Mouse (Mus musculus) macrophage (primary cell): ENCODE data around the gene App. TPM values are rescaled to one million over a fixed set of nuclear protein-coding genes. Genes with fewer than 3 reads are reported as not detected.

Experiments used
- H3K27ac ChIP-seq: fragments of 350-480 bp; formaldehyde crosslinking; 2 replicates; pipeline ENCODE4 v1.9.0; 2021
- H3K36me3 ChIP-seq: fragments of 350-480 bp; formaldehyde crosslinking; 2 replicates; pipeline ENCODE4 v1.9.0; 2021; ENCODE audit errors: inconsistent target
- H3K4me3 ChIP-seq: fragments of 350-480 bp; formaldehyde crosslinking; 2 replicates; pipeline ENCODE4 v1.9.0; 2021; ENCODE audit errors: inconsistent target
- H3K79me2 ChIP-seq: fragments of 350-480 bp; formaldehyde crosslinking; 2 replicates; pipeline ENCODE4 v1.9.0; 2021; ENCODE audit errors: inconsistent target
- WGBS: methylation state at CpG from one replicate; pipeline ENCODE4 v1.1.7; 2026; ENCODE audit warnings: inconsistent platforms; ENCODE audit not compliant: missing documents; 5-methylcytosine and 5-hydroxymethylcytosine counted together
- polyA plus RNA-seq: library from polyadenylated mRNA; stranded (reverse); fragments of 250-400 nt; gene quantifications from 3 replicates; pipeline ENCODE4 v1.2.4, GENCODE M21; 2018; ENCODE audit warnings: inconsistent platforms

The App gene
- polyA plus RNA-seq, 1 experiment from 2014 or later = 669 TPM

- Histone ChIP-seq H3K79me2 (peaks cover 77% of the 10 kb centered on the region), H3K27ac (no peak overlapping the region)
Measured at GRCm38 (mm10) chr16:85118916-85119315, 54.6 kb downstream of the App start.

DNA sequence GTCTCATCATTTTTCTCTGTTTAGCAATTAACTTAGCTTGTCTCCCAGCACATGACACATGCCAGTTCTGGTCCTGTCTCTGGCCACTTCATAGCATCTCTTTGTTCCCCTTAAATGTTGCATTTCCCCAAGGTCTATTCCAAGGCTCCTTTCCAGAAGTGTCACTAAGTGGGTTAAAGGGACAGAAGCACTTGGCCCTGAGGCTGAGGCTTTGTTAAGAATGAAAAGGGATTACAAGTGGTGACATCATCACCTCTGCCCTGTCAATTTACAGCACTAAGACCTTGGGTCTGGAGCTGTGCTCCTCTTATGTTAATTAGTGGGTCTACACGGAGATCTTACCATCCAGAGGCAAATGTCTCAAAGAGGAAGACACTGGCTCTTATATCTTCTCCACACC, 56.0 kb downstream of the App start:
- WGBS = 100% methylated on average over 1 of the region's 1 CpGs
- peaks cover 11% of the 10 kb centered on the region; the same call in 1 of the 2 replicates for H3K36me3 ChIP-seq
- no peak overlapping the region for H3K4me3 ChIP-seq
- peak overlapping the region; percentile 43 for H3K27ac ChIP-seq
- peaks cover 87% of the 10 kb centered on the region for H3K79me2 ChIP-seq

More at GRCm38 (mm10) chr16:85118916-85119315, 54.6 kb downstream of the App start:
- H3K4me3 ChIP-seq = no peak overlapping the region
- peaks cover 11% of the 10 kb centered on the region; the same call in 1 of the 2 replicates for H3K36me3 ChIP-seq
- WGBS = 94% methylated on average over 5 of the region's 6 CpGs

DNA sequence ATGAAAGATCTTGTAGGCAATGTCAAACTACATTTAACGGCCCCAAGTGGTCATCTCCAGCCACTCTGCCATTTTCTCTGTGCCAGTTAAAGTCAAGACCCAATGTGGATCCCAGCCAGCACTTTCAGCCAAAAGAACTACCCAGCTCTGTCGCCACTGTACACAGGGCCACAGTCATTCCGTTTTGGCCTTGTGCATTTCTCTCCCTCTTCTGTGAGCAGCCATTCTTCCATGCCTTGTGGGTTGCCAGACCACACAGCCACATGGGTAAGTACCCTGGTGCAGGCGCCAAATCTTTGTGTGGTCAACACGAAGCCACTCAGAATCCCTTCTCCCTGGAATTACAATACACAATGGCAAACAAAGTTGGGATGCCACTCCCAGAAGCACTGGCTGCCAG, 57.7 kb downstream of the App start:
- Histone ChIP-seq H3K36me3 (peaks cover 11% of the 10 kb centered on the region; the same call in 1 of the 2 replicates), H3K79me2 (peaks cover 87% of the 10 kb centered on the region), H3K27ac (peak overlapping the region; percentile 10; the same call in 1 of the 2 replicates), H3K4me3 (no peak overlapping the region)
- 100% methylated on average over 4 of the region's 5 CpGs for WGBS

DNA sequence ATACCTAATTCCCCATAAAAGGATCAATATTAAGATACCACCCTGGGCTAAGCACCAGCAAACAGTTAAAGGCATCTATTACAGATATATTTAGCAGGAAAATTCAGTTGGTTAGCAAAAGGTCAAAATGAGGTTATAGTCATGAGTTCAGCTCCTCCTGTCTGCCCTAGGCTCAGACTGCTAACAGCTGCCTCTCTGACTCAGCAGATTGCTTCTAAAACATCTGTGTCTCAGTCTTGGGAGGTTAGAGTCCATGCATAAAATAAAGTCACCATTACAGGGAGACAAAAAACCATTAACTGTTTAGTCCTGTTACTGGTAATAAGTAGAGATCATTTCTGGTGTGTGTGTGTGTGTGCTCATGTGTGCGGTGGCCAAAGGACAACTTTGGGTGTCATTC, 58.8 kb downstream of the App start:
- Histone ChIP-seq H3K36me3 (peaks cover 11% of the 10 kb centered on the region; the same call in 1 of the 2 replicates), H3K79me2 (peaks cover 87% of the 10 kb centered on the region), H3K4me3 (no peak overlapping the region), H3K27ac (peak overlapping the region; percentile 91)
- 100% methylated on average over 1 of the region's 1 CpGs for WGBS

GRCm38 (mm10) chr16:85113941-85114340, 59.6 kb downstream of the App start:
- 8% methylated on average over 2 of the region's 2 CpGs for WGBS
- Histone ChIP-seq H3K36me3 (0 out of 2 replicates have a peak, but pooled peaks cover 5% of the 10 kb centered on the region), H3K27ac (peak overlapping the region; percentile 91), H3K4me3 (no peak overlapping the region), H3K79me2 (peaks cover 87% of the 10 kb centered on the region)

- 86% methylated on average over 2 of the region's 2 CpGs for WGBS
- Histone ChIP-seq H3K79me2 (peaks cover 92% of the 10 kb centered on the region), H3K4me3 (no peak overlapping the region), H3K27ac (no peak overlapping the region), H3K36me3 (no peaks in the 10 kb centered on the region)
Measured at GRCm38 (mm10) chr16:85112254-85112653, 61.3 kb downstream of the App start.

DNA sequence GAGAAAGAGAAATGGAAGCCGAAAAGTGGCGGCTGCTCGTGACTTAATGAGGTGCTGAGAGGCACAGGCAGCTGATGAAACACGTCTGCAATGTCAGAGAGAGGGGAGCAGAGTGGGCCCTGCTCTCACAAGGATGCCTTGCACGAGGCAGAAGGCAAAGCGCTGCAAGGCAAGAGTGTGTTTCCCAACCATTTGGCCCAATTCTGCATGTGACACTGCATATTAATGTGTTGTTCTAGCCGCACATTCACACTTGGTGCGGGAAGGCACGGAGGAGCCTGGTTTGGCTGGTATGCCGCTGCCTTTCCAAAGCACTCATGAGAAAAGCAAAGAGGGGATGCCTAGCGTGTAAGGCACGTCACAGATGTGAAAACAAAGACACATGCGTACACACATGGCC, 63.1 kb downstream of the App start:
- 97% methylated on average over 13 of the region's 13 CpGs for WGBS
- Histone ChIP-seq H3K4me3 (no peak overlapping the region), H3K79me2 (peaks cover 93% of the 10 kb centered on the region), H3K36me3 (no peaks in the 10 kb centered on the region), H3K27ac (no peak overlapping the region)

DNA sequence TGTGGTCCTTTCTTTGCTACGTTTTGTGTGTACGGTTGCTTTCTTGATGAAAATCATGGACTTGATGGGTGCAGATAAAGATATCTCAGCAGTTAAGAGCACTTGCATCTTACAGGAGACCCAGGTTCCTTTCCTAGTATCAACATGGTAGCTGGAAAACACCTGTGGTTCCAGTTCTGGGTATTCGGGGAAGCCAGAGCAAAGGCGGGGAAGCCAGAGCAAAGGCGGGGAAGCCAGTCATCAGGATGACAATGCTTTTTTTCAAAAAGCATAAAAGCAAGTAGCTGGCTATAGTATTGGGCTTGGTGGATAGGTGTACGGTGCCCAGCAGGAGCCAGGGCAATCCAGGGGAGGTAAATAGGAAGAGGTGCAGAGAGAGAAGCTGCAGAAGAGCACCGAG, 65.1 kb downstream of the App start:
- Histone ChIP-seq H3K79me2 (peaks cover 95% of the 10 kb centered on the region), H3K36me3 (0 out of 2 replicates have a peak, but pooled peaks cover under 1% of the 10 kb centered on the region), H3K4me3 (no peak overlapping the region), H3K27ac (no peak overlapping the region)
- WGBS = 92% methylated on average over 7 of the region's 7 CpGs

- H3K4me3 ChIP-seq = no peak overlapping the region
- H3K36me3 ChIP-seq = peaks cover 16% of the 10 kb centered on the region; the same call in 1 of the 2 replicates
- H3K27ac ChIP-seq = no peak overlapping the region
- peaks cover 90% of the 10 kb centered on the region for H3K79me2 ChIP-seq
- WGBS = 84% methylated on average over 7 of the region's 9 CpGs
Measured at GRCm38 (mm10) chr16:85106644-85107323, 66.8 kb downstream of the App start.

GRCm38 (mm10) chr16:85105603-85106002, 68.0 kb downstream of the App start:
- H3K27ac ChIP-seq = no peak overlapping the region
- WGBS = 90% methylated on average over 4 of the region's 4 CpGs
- H3K36me3 ChIP-seq = peaks cover 25% of the 10 kb centered on the region; the same call in 1 of the 2 replicates

DNA sequence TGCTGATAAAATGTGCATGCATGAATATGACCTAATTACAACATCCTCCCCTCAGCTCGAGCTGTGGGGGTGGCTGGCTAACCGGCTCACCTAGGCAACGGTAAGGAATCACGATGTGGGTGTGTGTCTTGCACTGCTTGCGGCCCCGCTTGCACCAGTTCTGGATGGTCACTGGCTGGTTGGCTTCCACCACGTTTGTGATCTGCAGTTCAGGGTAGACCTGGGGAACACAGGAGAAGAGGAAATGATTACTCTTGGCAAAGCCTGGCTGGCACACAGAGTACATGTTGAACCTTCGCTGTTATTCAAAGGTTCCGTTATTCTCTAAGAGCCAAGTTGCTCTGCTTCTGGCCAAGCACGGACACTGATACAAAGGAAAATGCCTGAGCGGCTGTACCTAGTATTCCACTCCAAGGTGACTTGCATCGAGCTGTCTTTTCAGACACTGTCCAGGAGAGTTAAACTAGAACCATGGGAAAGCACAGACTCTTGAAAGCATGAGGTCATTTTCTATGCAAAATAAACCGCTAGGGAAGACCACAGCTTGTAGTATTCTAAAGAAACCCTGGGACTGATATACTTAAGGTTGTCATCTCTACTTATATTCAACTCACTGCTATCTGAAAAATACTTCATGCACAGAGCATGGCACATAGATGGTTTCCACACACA, 70.3 kb downstream of the App start:
- WGBS = 92% methylated on average over 13 of the region's 13 CpGs
- Histone ChIP-seq H3K27ac (no peak overlapping the region), H3K36me3 (peaks cover 25% of the 10 kb centered on the region; the same call in 1 of the 2 replicates), H3K79me2 (peaks cover 54% of the 10 kb centered on the region), H3K4me3 (no peak overlapping the region)

More at GRCm38 (mm10) chr16:85105603-85106002, 68.0 kb downstream of the App start:
- Histone ChIP-seq H3K79me2 (peaks cover 78% of the 10 kb centered on the region), H3K4me3 (no peak overlapping the region)

GRCm38 (mm10) chr16:85101544-85101943, 72.0 kb downstream of the App start:
- no peak overlapping the region for H3K4me3 ChIP-seq
- H3K36me3 ChIP-seq = peaks cover 32% of the 10 kb centered on the region; the same call in 1 of the 2 replicates
- no peak overlapping the region for H3K27ac ChIP-seq
- H3K79me2 ChIP-seq = peaks cover 51% of the 10 kb centered on the region
- 100% methylated on average over 3 of the region's 3 CpGs for WGBS

GRCm38 (mm10) chr16:85100806-85101205, 72.8 kb downstream of the App start:
- Histone ChIP-seq H3K79me2 (peaks cover 51% of the 10 kb centered on the region; the same call in 1 of the 2 replicates), H3K4me3 (no peak overlapping the region), H3K27ac (no peak overlapping the region), H3K36me3 (peaks cover 32% of the 10 kb centered on the region; the same call in 1 of the 2 replicates)
- 84% methylated on average over 3 of the region's 3 CpGs for WGBS

DNA sequence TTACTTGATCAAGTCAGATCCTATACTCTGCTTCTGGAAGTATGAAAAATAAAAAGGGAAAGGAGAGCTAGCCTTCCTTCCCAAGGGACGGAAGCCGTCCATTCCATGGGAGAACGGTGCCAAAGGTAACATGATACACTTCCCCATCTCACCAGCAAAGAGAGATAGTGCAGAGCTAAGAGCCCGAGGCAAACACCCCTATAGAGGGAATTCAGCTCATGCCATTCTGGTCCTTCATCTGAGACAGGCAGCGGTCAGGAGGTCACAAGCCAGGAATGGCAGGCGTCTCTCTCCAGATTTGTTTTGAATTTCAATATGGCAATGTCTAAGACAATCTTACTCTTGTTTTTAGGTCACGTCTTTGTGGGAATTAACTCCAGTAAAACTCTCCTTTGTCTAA, 74.1 kb downstream of the App start:
- H3K27ac ChIP-seq = no peak overlapping the region
- peaks cover 32% of the 10 kb centered on the region; the same call in 1 of the 2 replicates for H3K36me3 ChIP-seq
- WGBS = 87% methylated on average over 7 of the region's 7 CpGs

GRCm38 (mm10) chr16:85099044-85099443, 74.5 kb downstream of the App start:
- no peak overlapping the region for H3K4me3 ChIP-seq
- H3K79me2 ChIP-seq = peaks cover 54% of the 10 kb centered on the region; the same call in 1 of the 2 replicates
- H3K36me3 ChIP-seq = peaks cover 32% of the 10 kb centered on the region; the same call in 1 of the 2 replicates
- 81% methylated on average over 7 of the region's 7 CpGs for WGBS
- no peak overlapping the region for H3K27ac ChIP-seq

More for the DNA sequence above, 74.1 kb downstream of the App start:
- peaks cover 54% of the 10 kb centered on the region; the same call in 1 of the 2 replicates for H3K79me2 ChIP-seq
- H3K4me3 ChIP-seq = no peak overlapping the region
